Mouse (Mus musculus) brown adipose tissue, adult 24 weeks (tissue): ENCODE results near the gene Ssr3. TPM values are rescaled to one million over a fixed set of nuclear protein-coding genes. Genes with fewer than 3 reads are reported as not detected.

Experiments
- H3K27ac ChIP-seq: fragments of 200-500 bp; replicated peaks from 2 replicates; pipeline ENCODE4 v1.5.1; 2012; ENCODE audit warnings: low read depth, mild to moderate bottlenecking, low read length
- H3K4me1 ChIP-seq: fragments of 200-500 bp; 2 replicates; pipeline ENCODE4 v1.6.1; 2012; ENCODE audit warnings: low read length, mixed read lengths; ENCODE audit not compliant: control insufficient read depth, insufficient read depth, insufficient read length
- H3K4me3 ChIP-seq: fragments of 200-500 bp; 2 replicates; pipeline ENCODE4 v1.5.1; 2012; ENCODE audit warnings: low read depth, mild to moderate bottlenecking, low read length, moderate library complexity; ENCODE audit not compliant: insufficient read depth
- polyA plus RNA-seq: library from polyadenylated mRNA; stranded (reverse); fragments of >200 nt; gene quantifications from 2 replicates; pipeline ENCODE4 v1.2.4, GENCODE M21; 2012; ENCODE audit not compliant: missing spikeins, insufficient read depth, insufficient read length

Ssr3 gene
- polyA plus RNA-seq, 1 experiment = 123 TPM

- no peaks in the 10 kb centered on the region for H3K4me1 ChIP-seq
- peak overlapping the region; percentile 73 for H3K4me3 ChIP-seq
- peak overlapping the region; percentile 70 for H3K27ac ChIP-seq
Measured at GRCm38 (mm10) chr3:65391784-65392420, 521 bp downstream of the Ssr3 start.

- peak overlapping the region; percentile 73 for H3K4me3 ChIP-seq
- peak overlapping the region; percentile 70; the same call in 1 of the 2 replicates for H3K27ac ChIP-seq
- no peaks in the 10 kb centered on the region for H3K4me1 ChIP-seq
Measured at GRCm38 (mm10) chr3:65391222-65391783, 1.1 kb downstream of the Ssr3 start.

GRCm38 (mm10) chr3:65385771-65386170 lies 6.7 kb downstream of the Ssr3 start:
- Histone ChIP-seq H3K4me3 (no peak overlapping the region), H3K27ac (no peak overlapping the region), H3K4me1 (no peaks in the 10 kb centered on the region)

GRCm38 (mm10) chr3:65384431-65384830 lies 8.0 kb downstream of the Ssr3 start:
- no peaks in the 10 kb centered on the region for H3K4me1 ChIP-seq

GRCm38 (mm10) chr3:65381094-65381493 lies 11.3 kb downstream of the Ssr3 start:
- Histone ChIP-seq H3K4me1 (no peaks in the 10 kb centered on the region), H3K4me3 (no peak overlapping the region), H3K27ac (0 out of 2 replicates have a peak overlapping the region, but pooled peaks have one; percentile 5)

More at GRCm38 (mm10) chr3:65384431-65384830, 8.0 kb downstream of the Ssr3 start:
- Histone ChIP-seq H3K4me3 (no peak overlapping the region), H3K27ac (no peak overlapping the region)

- H3K4me1 ChIP-seq = no peaks in the 10 kb centered on the region
- H3K4me3 ChIP-seq = no peak overlapping the region
- H3K27ac ChIP-seq = no peak overlapping the region
Measured at GRCm38 (mm10) chr3:65379884-65380539, 12.4 kb downstream of the Ssr3 start.

- Histone ChIP-seq H3K4me1 (no peaks in the 10 kb centered on the region), H3K4me3 (no peak overlapping the region), H3K27ac (no peak overlapping the region)
Measured at GRCm38 (mm10) chr3:65378724-65379123, 13.7 kb downstream of the Ssr3 start.

- no peak overlapping the region for H3K27ac ChIP-seq
- no peak overlapping the region for H3K4me3 ChIP-seq
- no peaks in the 10 kb centered on the region for H3K4me1 ChIP-seq
Measured at GRCm38 (mm10) chr3:65374729-65375128, 17.7 kb downstream of the Ssr3 start.

GRCm38 (mm10) chr3:65373594-65374182 lies 18.7 kb downstream of the Ssr3 start:
- no peaks in the 10 kb centered on the region for H3K4me1 ChIP-seq
- H3K4me3 ChIP-seq = no peak overlapping the region
- no peak overlapping the region for H3K27ac ChIP-seq

GRCm38 (mm10) chr3:65372552-65372951 lies 19.9 kb downstream of the Ssr3 start:
- Histone ChIP-seq H3K27ac (no peak overlapping the region), H3K4me1 (no peaks in the 10 kb centered on the region), H3K4me3 (no peak overlapping the region)

- Histone ChIP-seq H3K4me3 (no peak overlapping the region), H3K4me1 (peaks cover 5% of the 10 kb centered on the region; the same call in 1 of the 2 replicates), H3K27ac (no peak overlapping the region)
Measured at GRCm38 (mm10) chr3:65367944-65368343, 24.5 kb downstream of the Ssr3 start.

GRCm38 (mm10) chr3:65365921-65366710 lies 26.3 kb downstream of the Ssr3 start:
- H3K4me3 ChIP-seq = no peak overlapping the region
- H3K27ac ChIP-seq = no peak overlapping the region
- peaks cover 5% of the 10 kb centered on the region; the same call in 1 of the 2 replicates for H3K4me1 ChIP-seq

- Histone ChIP-seq H3K27ac (no peak overlapping the region), H3K4me1 (peaks cover 5% of the 10 kb centered on the region; the same call in 1 of the 2 replicates), H3K4me3 (no peak overlapping the region)
Measured at GRCm38 (mm10) chr3:65365184-65365583, 27.2 kb downstream of the Ssr3 start.

- Histone ChIP-seq H3K4me3 (no peak overlapping the region), H3K27ac (no peak overlapping the region), H3K4me1 (peaks cover 5% of the 10 kb centered on the region; the same call in 1 of the 2 replicates)
Measured at GRCm38 (mm10) chr3:65363438-65363837, 29.0 kb downstream of the Ssr3 start.
